Mouse (Mus musculus) 416B (cell line): Measurements from ENCODE around the gene Ddx42.
"Not testable (repeated sequence)": the region's sequence is repeated elsewhere in the genome, so short reads cannot be mapped to it uniquely, and the experiment has no call there.

ENCODE experiments used
- DNase-seq: peaks from one replicate; pipeline ENCODE4 v3.0.0; 2011; ENCODE audit warnings: low read depth

The Ddx42 gene

GRCm38 (mm10) chr11:106201337-106202122 lies 15.2 kb upstream of the Ddx42 start:
- DNase-seq: no peak

DNA sequence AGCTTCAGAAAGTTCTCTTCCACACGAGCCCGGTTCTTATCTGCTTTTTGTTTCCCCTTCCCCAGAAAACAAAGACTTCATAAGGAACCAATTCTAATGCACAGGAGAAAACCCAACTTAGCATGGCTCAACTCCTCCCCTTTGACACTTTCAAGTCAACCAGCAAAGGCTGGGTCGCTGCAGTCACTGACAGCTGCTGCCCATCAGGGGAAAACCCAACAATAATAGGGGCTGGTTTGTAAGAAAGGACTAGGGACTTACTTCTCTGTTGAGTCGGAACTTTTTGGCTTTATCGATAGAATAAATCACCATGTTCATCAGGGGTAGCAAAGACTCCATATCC lies 14.6 kb upstream of the Ddx42 start, which contains the start of gene Strada:
Gene Strada, minus strand, starts transcription at position 46 of the 343 bp plus-strand sequence.
- no peak for DNase-seq

DNA sequence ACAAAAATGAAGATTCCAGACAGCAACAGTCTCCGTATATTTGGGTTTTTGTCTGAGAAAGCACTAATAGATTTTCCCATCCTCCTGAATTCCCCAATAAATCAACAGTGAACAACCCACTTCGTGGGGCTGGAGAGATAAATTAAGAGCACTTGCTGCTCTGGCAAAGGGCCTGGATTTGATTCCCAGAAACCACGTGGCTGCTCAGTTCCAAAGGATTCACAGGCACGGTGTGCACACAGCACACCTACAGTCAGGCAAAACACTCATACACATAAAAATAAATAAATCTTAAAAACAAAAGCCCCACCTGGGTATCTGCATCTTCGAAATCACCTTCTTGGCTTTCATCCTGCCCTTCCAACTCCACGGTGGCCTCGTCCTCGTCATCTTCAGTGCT lies 4.0 kb upstream of the Ddx42 start:
- no peak for DNase-seq

- DNase-seq: no peak
These were observed 1.9 kb upstream of the Ddx42 start for GRCm38 (mm10) chr11:106214856-106215255.

DNA sequence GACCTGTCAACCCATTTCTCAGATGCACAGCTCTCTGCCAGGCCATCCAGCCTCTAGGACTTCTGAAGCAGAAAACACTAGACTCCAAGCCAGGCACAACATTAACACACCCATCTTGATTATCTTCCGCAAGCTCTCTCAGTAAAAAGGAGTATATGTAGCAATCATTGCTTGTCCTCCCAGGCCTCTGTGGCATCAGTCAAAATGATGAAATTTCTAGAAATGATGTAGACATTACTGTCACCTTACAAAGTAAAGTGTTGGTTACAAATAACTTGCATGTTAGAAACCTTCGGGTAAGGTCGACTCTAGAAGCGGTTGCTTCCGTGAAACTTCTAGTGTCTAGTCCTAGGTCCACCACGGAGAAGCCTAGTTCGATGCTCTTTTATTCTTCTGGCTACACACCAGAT lies 1.3 kb upstream of the Ddx42 start:
- DNase-seq: peak; percentile 31

DNA sequence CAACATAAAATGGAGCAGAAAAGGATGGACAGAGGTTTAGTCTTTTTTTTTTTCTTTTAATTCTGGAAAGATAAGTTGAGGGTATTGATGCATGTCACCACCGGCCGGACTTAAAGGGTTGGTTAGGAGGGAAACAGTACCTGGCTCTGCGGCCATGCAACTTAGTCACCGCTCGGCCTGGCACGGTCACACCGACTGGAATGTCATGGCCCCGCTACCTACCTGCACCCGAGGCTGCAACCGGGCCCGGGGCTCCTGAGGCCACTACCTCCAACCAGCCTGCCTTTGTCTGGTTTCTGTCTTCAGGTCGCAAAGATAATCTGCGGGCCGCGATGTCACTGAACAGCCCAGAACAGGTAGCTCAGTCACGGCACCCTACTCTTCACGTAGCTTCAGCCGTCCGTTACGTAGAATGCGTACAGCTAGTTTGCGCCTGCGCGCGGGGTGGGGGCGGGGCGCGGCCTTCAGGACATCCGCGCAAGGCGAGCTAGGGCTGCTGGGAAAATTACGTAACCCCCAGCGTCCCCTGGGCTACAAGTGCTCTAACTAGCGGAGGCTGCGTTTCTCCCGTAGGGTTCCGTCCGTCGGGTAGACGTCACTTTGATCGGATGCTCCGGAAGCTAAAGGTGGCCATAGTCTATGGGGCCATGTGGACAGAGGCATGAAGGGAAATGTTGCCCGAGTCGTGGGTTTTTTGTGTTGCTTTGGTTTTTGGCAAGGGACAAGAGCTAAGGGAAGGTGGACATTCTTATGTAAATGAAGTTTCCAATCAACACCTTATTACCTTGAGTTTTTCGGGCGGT lies 598 bp upstream of the Ddx42 start, which contains the start of gene Ccdc47:
Gene Ccdc47, minus strand, starts transcription at position 418 of the 803 bp plus-strand sequence.
- peak; percentile 100 for DNase-seq

DNA sequence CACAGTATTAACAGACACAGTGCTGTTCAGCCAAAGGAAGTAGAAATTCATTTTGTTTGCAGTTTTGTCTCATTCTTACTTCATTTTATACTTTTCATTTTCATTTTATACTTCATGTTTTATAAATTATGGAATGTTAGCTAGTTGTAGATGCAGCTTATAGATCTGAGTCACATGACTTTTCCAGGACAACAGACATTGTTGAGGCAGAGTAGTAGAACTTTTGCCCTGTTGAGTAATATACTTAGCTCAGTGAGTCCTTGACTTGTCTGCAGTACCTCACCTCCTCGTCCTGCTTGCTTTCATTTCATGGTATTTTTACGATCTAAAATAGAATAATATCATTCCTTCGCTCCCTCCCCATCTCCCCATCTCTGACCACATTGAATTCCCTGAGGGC lies 3.9 kb downstream of the Ddx42 start:
- DNase-seq: no peak

- not testable (repeated sequence) for DNase-seq
These were observed 17.3 kb downstream of the Ddx42 start for GRCm38 (mm10) chr11:106233978-106234377.

GRCm38 (mm10) chr11:106246834-106247233 lies 30.1 kb downstream of the Ddx42 start:
- peak; percentile 53 for DNase-seq

- DNase-seq: no peak
These were observed 32.6 kb downstream of the Ddx42 start for GRCm38 (mm10) chr11:106249326-106249725.

DNA sequence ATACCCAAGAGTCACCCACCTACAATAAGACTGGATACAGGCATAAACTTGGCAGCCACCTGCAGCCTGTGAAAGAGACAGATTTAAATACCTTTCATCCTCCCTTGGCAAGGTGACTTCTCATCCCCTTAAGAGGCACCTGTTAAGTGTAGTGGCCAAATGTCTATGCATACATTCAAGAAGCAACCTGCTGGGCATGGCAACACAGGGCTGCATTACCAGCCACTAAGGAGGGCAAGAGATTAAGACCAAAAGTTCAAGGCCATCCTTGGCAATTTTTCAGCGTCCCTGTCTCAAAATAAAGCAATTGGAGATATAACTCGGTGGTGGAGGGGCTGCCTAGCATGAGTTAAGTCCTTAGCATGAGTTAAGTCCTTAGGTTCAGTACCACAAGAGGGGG lies 38.0 kb downstream of the Ddx42 start:
- DNase-seq: no peak

DNA sequence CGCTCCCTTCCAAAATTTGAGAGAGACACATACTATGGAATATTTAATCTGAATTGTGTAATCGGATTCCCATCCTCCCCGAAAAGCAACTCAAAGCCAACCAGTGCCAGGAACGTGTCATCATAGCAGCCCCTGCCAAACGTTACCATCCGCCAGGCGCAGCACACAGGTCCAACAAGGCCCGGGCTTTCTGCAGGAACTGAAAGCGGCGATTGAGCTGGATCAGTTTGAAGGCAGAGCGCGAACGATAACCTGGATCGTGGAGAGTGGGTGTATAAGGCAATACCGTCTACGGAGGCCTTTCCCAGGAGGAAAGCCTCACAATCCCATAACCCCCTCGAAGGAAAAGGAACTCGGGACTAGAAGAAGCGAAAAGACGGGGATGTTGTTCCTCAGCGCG lies 38.4 kb downstream of the Ddx42 start:
- DNase-seq: peak; percentile 55

DNA sequence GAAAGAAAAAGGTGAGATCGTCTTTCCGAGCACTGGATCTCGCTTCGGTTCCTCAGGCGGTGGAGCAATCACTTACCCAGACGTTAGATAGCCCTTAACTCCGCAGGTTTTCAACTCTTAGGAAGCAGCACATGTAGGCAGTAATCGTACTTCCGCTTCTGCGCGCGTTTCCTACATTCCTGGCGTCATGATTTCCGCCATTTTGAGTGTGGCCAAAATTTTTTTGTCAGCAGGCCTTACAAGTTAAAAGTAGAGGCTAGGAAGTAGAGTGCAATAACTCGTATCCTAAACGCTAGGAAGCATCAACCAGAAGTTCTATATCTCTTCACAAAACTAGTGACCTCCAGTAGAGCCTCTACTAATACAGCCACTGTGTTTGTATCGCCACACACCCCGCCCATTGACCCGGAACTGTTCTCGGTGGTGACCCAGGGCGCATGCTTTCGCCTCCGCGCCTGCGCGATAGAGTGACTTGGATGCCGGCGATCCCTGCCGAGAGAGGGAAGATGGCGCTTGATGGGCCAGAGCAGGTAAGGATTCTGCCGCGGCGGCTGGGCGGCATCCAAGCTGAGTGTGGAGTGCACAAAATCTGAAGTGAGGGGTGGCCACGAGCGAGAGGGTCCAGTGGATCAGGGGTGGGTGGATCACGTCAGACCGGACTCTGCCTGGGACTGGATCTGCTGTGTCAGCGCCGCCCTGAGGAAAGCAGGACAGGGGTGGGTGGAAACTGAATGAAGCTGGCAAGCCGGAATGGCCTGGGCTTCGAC lies 39.1 kb downstream of the Ddx42 start, which contains the start of the genes Ftsj3 and Psmc5:
Gene Ftsj3, minus strand, starts transcription at position 395 of the 767 bp plus-strand sequence.
Gene Psmc5, plus strand, starts transcription at position 470 of the 767 bp plus-strand sequence.
- DNase-seq: peak; percentile 96

DNA sequence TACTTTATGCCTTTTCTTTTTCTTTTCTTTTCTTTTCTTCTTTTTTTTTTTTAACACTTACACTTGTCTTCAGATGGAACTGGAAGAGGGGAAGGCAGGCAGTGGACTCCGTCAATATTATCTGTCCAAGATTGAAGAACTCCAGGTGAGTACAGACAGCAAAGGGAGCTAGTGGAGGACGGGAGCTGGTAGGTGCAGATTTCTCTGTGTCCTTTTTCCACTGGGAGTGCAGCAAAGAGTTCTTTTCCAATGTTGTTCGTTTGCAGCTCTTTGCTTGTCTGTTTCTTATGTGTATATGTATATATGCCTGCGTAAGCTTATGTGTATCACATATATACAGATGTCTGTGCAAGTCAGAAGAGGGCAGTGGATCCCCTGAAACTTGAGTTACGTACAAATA lies 40.0 kb downstream of the Ddx42 start:
- no peak for DNase-seq

DNA sequence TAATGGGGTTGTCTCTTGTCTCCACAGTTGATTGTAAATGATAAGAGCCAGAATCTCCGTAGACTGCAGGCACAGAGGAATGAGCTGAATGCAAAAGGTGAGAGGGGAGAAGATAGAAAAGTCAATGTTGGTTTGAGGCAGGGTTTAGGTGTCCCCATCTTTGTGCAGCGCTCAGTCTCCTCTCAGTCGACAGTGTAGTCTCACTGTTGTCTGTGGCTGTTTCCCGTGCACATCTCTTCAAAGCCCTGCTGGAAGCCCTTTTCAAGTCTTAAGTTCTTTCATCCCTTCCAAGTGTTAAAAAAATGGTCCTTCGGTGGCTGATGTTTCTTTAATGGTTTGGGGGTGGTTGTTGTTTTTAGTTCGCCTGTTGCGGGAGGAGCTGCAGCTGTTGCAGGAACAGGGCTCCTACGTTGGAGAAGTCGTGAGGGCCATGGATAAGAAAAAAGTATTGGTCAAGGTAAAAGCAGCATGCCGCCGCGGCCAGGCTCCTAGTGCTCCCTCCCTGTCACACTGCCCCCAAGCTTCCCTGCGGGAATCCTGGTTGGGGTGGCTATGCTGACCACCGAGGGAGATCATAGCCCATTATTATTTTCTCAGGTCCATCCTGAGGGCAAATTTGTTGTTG lies 44.2 kb downstream of the Ddx42 start:
- no peak for DNase-seq

DNA sequence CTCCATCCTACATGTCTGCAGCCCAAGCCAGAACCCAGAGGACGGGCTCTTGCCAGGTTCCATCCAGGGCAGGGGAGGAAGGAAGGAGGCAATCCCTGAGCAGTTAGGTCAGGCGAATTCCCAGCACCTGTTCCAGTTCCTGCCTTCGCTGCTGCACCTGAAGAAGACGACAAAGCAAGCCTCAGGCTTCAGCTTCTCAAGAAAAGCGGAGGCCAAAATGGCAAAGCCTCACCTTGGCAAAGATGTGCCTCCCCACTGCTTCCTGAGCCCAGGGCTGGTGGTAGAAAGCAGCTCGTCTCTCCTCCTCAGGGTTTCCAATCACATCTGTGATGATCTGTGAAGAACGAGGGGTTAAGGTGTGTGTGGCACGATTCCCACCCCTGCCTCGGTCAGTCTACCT lies 47.2 kb downstream of the Ddx42 start:
- DNase-seq: no peak

DNA sequence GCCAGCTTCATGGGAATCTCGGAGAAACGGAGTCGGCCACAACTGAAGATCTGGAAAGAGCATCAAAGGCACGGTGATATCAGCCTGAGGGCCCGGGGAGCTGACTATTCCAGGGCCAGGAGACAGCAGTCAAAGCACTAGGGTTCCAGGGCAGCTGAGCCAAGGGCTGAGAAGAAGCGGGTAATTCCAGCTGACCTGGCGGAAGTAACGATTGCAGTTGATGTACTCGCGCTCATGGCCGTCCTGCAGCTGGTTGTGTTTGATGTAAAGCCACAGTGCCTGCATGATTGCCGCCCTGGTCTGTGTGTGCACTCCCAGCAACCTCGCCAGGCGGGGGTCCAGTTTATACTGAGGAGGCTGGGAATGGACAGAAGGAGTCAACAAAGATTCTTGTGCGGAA lies 48.3 kb downstream of the Ddx42 start:
- DNase-seq: no peak

- DNase-seq: no peak
These were observed 48.8 kb downstream of the Ddx42 start for GRCm38 (mm10) chr11:106265570-106265969.

- no peak for DNase-seq
These were observed 49.7 kb downstream of the Ddx42 start for GRCm38 (mm10) chr11:106266431-106266830.

- DNase-seq: no peak
These were observed 50.7 kb downstream of the Ddx42 start for GRCm38 (mm10) chr11:106267311-106267852.

- no peak for DNase-seq
These were observed 51.1 kb downstream of the Ddx42 start for GRCm38 (mm10) chr11:106267871-106268270.
